Mouse (Mus musculus) mouse trophoblast stem cell (cell line): ENCODE measurements around the gene Zmiz1.

Source experiments
- in situ Hi-C, 2 experiments: fragments of 300-500 bp; cut with MseI, MboI; formaldehyde crosslinking; loops; 2 replicates in 1 of 2; 3 replicates in 1 of 2; pipeline ENCODE4 v1.15.1; 2025

The Zmiz1 gene

GRCm38 (mm10) chr14:25472981-25473649, 14.1 kb downstream of the Zmiz1 start:
- in situ Hi-C loops = no loop called here

GRCm38 (mm10) chr14:25474017-25474416, 15.0 kb downstream of the Zmiz1 start:
- in situ Hi-C loops = no loop called here

GRCm38 (mm10) chr14:25474732-25475131, 15.7 kb downstream of the Zmiz1 start:
- in situ Hi-C loops = no loop called here

- in situ Hi-C loops = no loop called here
Measured at GRCm38 (mm10) chr14:25476048-25476447, 17.1 kb downstream of the Zmiz1 start.

- in situ Hi-C loops = no loop called here
Measured at GRCm38 (mm10) chr14:25476453-25476852, 17.5 kb downstream of the Zmiz1 start.

- in situ Hi-C loops = no loop called here
Measured at GRCm38 (mm10) chr14:25477268-25477667, 18.3 kb downstream of the Zmiz1 start.

- in situ Hi-C loops = no loop called here
Measured at GRCm38 (mm10) chr14:25478257-25478656, 19.3 kb downstream of the Zmiz1 start.

GRCm38 (mm10) chr14:25478755-25479154, 19.8 kb downstream of the Zmiz1 start:
- in situ Hi-C loops = no loop called here

- in situ Hi-C loops = no loop called here
Measured at GRCm38 (mm10) chr14:25479841-25480252, 20.9 kb downstream of the Zmiz1 start.

GRCm38 (mm10) chr14:25480443-25480842, 21.5 kb downstream of the Zmiz1 start:
- in situ Hi-C loops = no loop called here

- in situ Hi-C loops = no loop called here
Measured at GRCm38 (mm10) chr14:25480916-25481666, 22.1 kb downstream of the Zmiz1 start.

GRCm38 (mm10) chr14:25481667-25482331, 22.8 kb downstream of the Zmiz1 start:
- in situ Hi-C loops = no loop called here

- in situ Hi-C loops = no loop called here
Measured at GRCm38 (mm10) chr14:25482404-25482803, 23.4 kb downstream of the Zmiz1 start.

- in situ Hi-C loops = no loop called here
Measured at GRCm38 (mm10) chr14:25483285-25483684, 24.3 kb downstream of the Zmiz1 start.

- in situ Hi-C loops = no loop called here
Measured at GRCm38 (mm10) chr14:25484049-25484448, 25.1 kb downstream of the Zmiz1 start.

GRCm38 (mm10) chr14:25486220-25486619, 27.2 kb downstream of the Zmiz1 start:
- in situ Hi-C loops = no loop called here

- in situ Hi-C loops = no loop called here
Measured at GRCm38 (mm10) chr14:25486742-25487469, 27.9 kb downstream of the Zmiz1 start.

GRCm38 (mm10) chr14:25487470-25487955, 28.5 kb downstream of the Zmiz1 start:
- in situ Hi-C loops = no loop called here

- in situ Hi-C loops = no loop called here
Measured at GRCm38 (mm10) chr14:25488097-25488613, 29.2 kb downstream of the Zmiz1 start.

- in situ Hi-C loops = no loop called here
Measured at GRCm38 (mm10) chr14:25489336-25490078, 30.5 kb downstream of the Zmiz1 start.

GRCm38 (mm10) chr14:25491961-25492360, 33.0 kb downstream of the Zmiz1 start:
- in situ Hi-C loops = no loop called here
